In genomic region chr12:105963012-105963572, GRCm38 (mm10) we compare ENCODE assay signal across 7 mouse cellular contexts. TPM values are rescaled to one million over a fixed set of nuclear protein-coding genes. Genes with fewer than 3 reads are reported as not detected.
DNase-seq lines count a peak whose midpoint lies in the region; ATAC-seq lines count a peak whose summit lies in the region.

No protein-coding gene starts in this region.

- 5% methylated on average over 30 of the region's 30 CpGs for WGBS in embryonic facial prominence, embryonic 10.5 days
- WGBS in liver, embryonic 11.5 days = 3% methylated on average over 30 of the region's 30 CpGs
- 2% methylated on average over 30 of the region's 30 CpGs for WGBS in midbrain, embryonic 16.5 days

- peak overlapping the region; percentile 77 for H3K27ac ChIP-seq in embryonic facial prominence, embryonic 10.5 days (replicated peaks)
- no peak overlapping the region for H3K27ac ChIP-seq in liver, embryonic 11.5 days (ENCODE audit: low read depth, low read length)
- H3K27ac ChIP-seq in midbrain, embryonic 16.5 days (ENCODE audit: low read length) = no peak overlapping the region

- peak; percentile 16 for DNase-seq in thymus, postnatal 0 days (ENCODE audit: low spot score)
- DNase-seq in thymus, postnatal 14 days = no peak
- no peak for DNase-seq in embryonic facial prominence, embryonic 10.5 days (ENCODE audit: low spot score)
- peak; percentile 18 to 41 for DNase-seq in heart, postnatal 14 days
- no peak for DNase-seq in liver, embryonic 11.5 days (ENCODE audit: low spot score)
- no peak for DNase-seq in left cerebral cortex, postnatal 10 days (ENCODE audit: extremely low spot score in 1 of 2, low spot score in 2 of 2)

- peak overlapping the region; percentile 64 for H3K4me3 ChIP-seq in embryonic facial prominence, embryonic 10.5 days
- peak overlapping the region; percentile 65 for H3K4me3 ChIP-seq in liver, embryonic 11.5 days (ENCODE audit: low read depth, low read length)
- H3K4me3 ChIP-seq in midbrain, embryonic 16.5 days (ENCODE audit: low read depth, low read length) = peak overlapping the region; percentile 43

- intact Hi-C loops in heart, postnatal 14 days (cut with DNase I) = loop anchor here (2.0 to 5.0 kb wide), 3 partner anchors 89 to 122 kb away; no protein-coding TSS in a partner anchor
- intact Hi-C loops in left cerebral cortex, postnatal 10 days (cut with DNase I) = loop anchor here (5.0 kb wide), 2 partner anchors 94 to 106 kb away; no protein-coding TSS in a partner anchor

- H3K9ac ChIP-seq in liver, embryonic 11.5 days (ENCODE audit: low read depth, low read length) = peak overlapping the region; percentile 63
- peak overlapping the region; percentile 66 for H3K9ac ChIP-seq in midbrain, embryonic 16.5 days (ENCODE audit: low read depth, low read length)

- H3K4me2 ChIP-seq in liver, embryonic 11.5 days = peak overlapping the region; percentile 92
- H3K4me2 ChIP-seq in midbrain, embryonic 16.5 days (ENCODE audit: low read length) = peak overlapping the region; percentile 85

- H3K36me3 ChIP-seq in embryonic facial prominence, embryonic 10.5 days (replicated peaks) = no peaks in the 10 kb centered on the region
- no peaks in the 10 kb centered on the region for H3K36me3 ChIP-seq in liver, embryonic 11.5 days (ENCODE audit: control insufficient read depth, insufficient read depth, low read length)
- no peaks in the 10 kb centered on the region for H3K36me3 ChIP-seq in midbrain, embryonic 16.5 days (ENCODE audit: control insufficient read depth, insufficient read depth, low read length)

- 0 out of 2 replicates have a peak, but pooled peaks cover 3% of the 10 kb centered on the region for H3K9me3 ChIP-seq in embryonic facial prominence, embryonic 10.5 days
- H3K9me3 ChIP-seq in liver, embryonic 11.5 days (ENCODE audit: control insufficient read depth, low read length) = no peaks in the 10 kb centered on the region
- H3K9me3 ChIP-seq in midbrain, embryonic 16.5 days (replicated peaks; ENCODE audit: control insufficient read depth, low read length, poor library complexity, severe bottlenecking) = no peaks in the 10 kb centered on the region

- peaks cover 80% of the 10 kb centered on the region for H3K27me3 ChIP-seq in embryonic facial prominence, embryonic 10.5 days (replicated peaks; ENCODE audit: low read depth, poor library complexity, severe bottlenecking)
- H3K27me3 ChIP-seq in liver, embryonic 11.5 days (replicated peaks; ENCODE audit: control insufficient read depth, insufficient read depth, low read length) = peaks cover 45% of the 10 kb centered on the region
- H3K27me3 ChIP-seq in midbrain, embryonic 16.5 days (ENCODE audit: control insufficient read depth, insufficient read depth, low read depth, low read length) = no peaks in the 10 kb centered on the region

- ATAC-seq in liver, embryonic 11.5 days (replicated peaks; ENCODE audit: low FRiP score) = peak; percentile 39; the same call in 1 of the 2 replicates
- ATAC-seq in midbrain, embryonic 16.5 days = peak; percentile 46

- peaks cover 46% of the 10 kb centered on the region for H3K4me1 ChIP-seq in embryonic facial prominence, embryonic 10.5 days
- H3K4me1 ChIP-seq in liver, embryonic 11.5 days (replicated peaks; ENCODE audit: control insufficient read depth, insufficient read depth, low read length) = peaks cover 6% of the 10 kb centered on the region
- peaks cover 33% of the 10 kb centered on the region for H3K4me1 ChIP-seq in midbrain, embryonic 16.5 days (ENCODE audit: control insufficient read depth, insufficient read depth, low read length)

RNA-seq across cellular contexts. Expression of gene Vrk1, which starts 46.9 kb away (rescaled TPM):
- 112 and 116 TPM in 2 replicates for polyA plus RNA-seq in thymus, postnatal 0 days (2015; fragmentation: Nextera tagmentation; extraction: Ambion mirVana)
- 113 and 115 TPM in 2 replicates for polyA plus RNA-seq in embryonic facial prominence, embryonic 10.5 days (2016; fragmentation: Nextera tagmentation; extraction: Ambion mirVana)
- 10 to 100 TPM; 10.3 TPM for total RNA-seq in heart, postnatal 14 days (2021)
- polyA plus RNA-seq in liver, embryonic 11.5 days (2014; fragmentation: Nextera tagmentation; extraction: Ambion mirVana) = 161 and 179 TPM in 2 replicates
- 30.1 and 34.0 TPM in 2 replicates for polyA plus RNA-seq in midbrain, embryonic 16.5 days (2015; fragmentation: Nextera tagmentation; extraction: Ambion mirVana)
- total RNA-seq in left cerebral cortex, postnatal 10 days (2021) = 10 to 100 TPM; 17.3 to 20.8 TPM

Comparison
In these comparisons a context has a peak if more than half of its experiments do, and no peak if none do; other contexts are left out.
1. DNase-seq: peak in thymus, postnatal 0 days (single experiment) and heart, postnatal 14 days (2 of 2); none in thymus, postnatal 14 days (single experiment), embryonic facial prominence, embryonic 10.5 days (single experiment), liver, embryonic 11.5 days (single experiment) and left cerebral cortex, postnatal 10 days (0 of 2).
2. Peak in every context shown above with its lines, with median percentiles within 50 percentile points of each other: H3K4me3 ChIP-seq.